Mouse (Mus musculus): Measurements from ENCODE around the gene Gatb. TPM values are rescaled to one million over a fixed set of nuclear protein-coding genes. Genes with fewer than 3 reads are reported as not detected.

Gene Gatb
- polyA plus RNA-seq, 1 experiment, result 14.9 TPM

DNA sequence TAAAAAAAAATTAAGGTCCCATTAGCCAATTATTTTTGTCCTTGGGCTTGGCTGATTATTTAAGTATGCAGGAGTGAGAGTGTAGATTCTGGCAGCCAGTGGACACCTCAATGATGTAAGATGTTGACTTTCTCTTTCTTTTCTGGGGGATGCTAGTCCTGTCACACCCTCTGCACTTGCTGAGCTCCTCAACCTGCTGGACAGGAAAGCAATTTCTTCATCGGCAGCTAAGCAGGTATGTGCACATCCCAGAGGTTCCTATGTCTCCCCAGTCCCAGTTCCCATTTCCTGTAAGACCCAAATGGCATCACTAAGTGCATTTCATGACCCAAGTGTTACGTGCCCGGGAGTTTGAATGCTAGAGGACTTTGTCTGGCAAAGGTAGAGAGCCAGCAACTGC lies 70.9 kb downstream of the Gatb start:
- TF ChIP-seq POLR2A (IDR thresholded peaks at IDR 0.05; ENCODE audit: borderline replicate concordance, insufficient read depth, low read length), result no peak
- TF ChIP-seq CTCF (IDR thresholded peaks at IDR 0.05; ENCODE audit: borderline replicate concordance, insufficient read depth, low read depth, low read length), result no peak
- Histone ChIP-seq H3K27ac (ENCODE audit: insufficient read depth, low read length) (no peak overlapping the region), H3K27me3 (ENCODE audit: control insufficient read depth, insufficient read depth, low read length) (no peaks in the 10 kb centered on the region), H3K4me1 (ENCODE audit: control insufficient read depth, insufficient read depth, low read length) (peaks cover 9% of the 10 kb centered on the region; the same call in 1 of the 2 replicates), H3K4me3 (replicated peaks; ENCODE audit: insufficient read depth, low read depth, low read length) (no peak overlapping the region)
- DNase-seq, result no peak
- WGBS, result 96% methylated on average over 3 of the region's 3 CpGs

DNA sequence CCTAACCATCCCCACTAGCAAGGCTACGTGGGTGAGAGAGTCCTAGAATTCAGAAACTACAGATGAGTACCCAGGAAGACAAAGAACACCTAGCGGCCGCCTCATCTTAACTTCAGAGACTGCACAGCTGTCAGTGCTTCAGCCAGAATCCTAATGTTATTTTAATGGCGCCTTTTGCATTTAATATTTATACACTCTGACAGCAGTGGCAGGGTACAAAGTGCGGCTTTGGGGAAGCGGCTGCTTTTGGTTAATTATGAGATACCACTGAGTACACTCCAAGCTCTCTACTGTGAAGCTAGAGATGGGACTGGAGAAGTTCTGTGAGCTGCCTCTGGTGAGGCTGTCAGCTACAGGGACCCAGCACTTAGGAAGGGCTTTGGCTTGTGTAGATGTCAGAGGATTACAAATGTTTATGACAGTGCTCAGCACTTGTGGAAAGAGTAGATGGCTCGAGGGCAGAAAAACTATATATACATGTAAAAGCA lies 71.6 kb downstream of the Gatb start:
- no peak overlapping the region for H3K27ac ChIP-seq (ENCODE audit: insufficient read depth, low read length)
- 98% methylated on average over 7 of the region's 7 CpGs for WGBS
- no peaks in the 10 kb centered on the region for H3K27me3 ChIP-seq (ENCODE audit: control insufficient read depth, insufficient read depth, low read length)
- H3K4me1 ChIP-seq (ENCODE audit: control insufficient read depth, insufficient read depth, low read length), result peaks cover 11% of the 10 kb centered on the region; the same call in 1 of the 2 replicates
- TF ChIP-seq CTCF (IDR thresholded peaks at IDR 0.05; ENCODE audit: borderline replicate concordance, insufficient read depth, low read depth, low read length) (no peak), POLR2A (IDR thresholded peaks at IDR 0.05; ENCODE audit: borderline replicate concordance, insufficient read depth, low read length) (no peak)
- DNase-seq, result no peak
- H3K4me3 ChIP-seq (replicated peaks; ENCODE audit: insufficient read depth, low read depth, low read length), result no peak overlapping the region

GRCm38 (mm10) chr3:85649176-85649575 lies 75.3 kb downstream of the Gatb start:
- Histone ChIP-seq H3K4me1 (ENCODE audit: control insufficient read depth, insufficient read depth, low read length) (peaks cover 11% of the 10 kb centered on the region; the same call in 1 of the 2 replicates), H3K27me3 (ENCODE audit: control insufficient read depth, insufficient read depth, low read length) (no peaks in the 10 kb centered on the region), H3K27ac (ENCODE audit: insufficient read depth, low read length) (0 out of 2 replicates have a peak overlapping the region, but pooled peaks have one; percentile 3), H3K4me3 (replicated peaks; ENCODE audit: insufficient read depth, low read depth, low read length) (no peak overlapping the region)
- peak; percentile 72 to 86 for DNase-seq
- peak; percentile 14; the same call in 1 of the 2 replicates for TF ChIP-seq CTCF (IDR thresholded peaks at IDR 0.05; ENCODE audit: borderline replicate concordance, insufficient read depth, low read depth, low read length)
- TF ChIP-seq POLR2A (IDR thresholded peaks at IDR 0.05; ENCODE audit: borderline replicate concordance, insufficient read depth, low read length), result no peak
- WGBS, result 16% methylated on average over 4 of the region's 4 CpGs

GRCm38 (mm10) chr3:85652727-85653665 lies 79.1 kb downstream of the Gatb start:
- no peaks in the 10 kb centered on the region for H3K27me3 ChIP-seq (ENCODE audit: control insufficient read depth, insufficient read depth, low read length)
- WGBS, result 82% methylated on average over 4 of the region's 4 CpGs

DNA sequence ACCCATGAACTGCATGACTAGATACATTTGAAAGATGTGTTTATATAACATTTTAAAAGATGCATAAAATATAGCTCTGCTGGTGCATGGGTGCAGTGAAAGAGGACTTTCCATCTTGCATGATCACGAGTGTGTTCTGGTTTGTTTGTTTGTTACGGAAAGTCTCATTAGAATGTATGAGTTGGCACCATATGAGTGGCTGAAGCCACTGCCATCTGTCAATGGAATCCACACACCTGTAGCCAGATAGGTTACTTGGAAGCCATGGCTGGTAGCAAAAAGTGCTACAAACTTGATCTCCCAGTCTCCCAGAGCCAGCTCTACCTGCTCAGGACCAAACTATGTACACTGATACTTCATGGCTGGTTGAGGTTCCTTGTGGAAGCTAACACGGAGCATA lies 81.6 kb downstream of the Gatb start:
- no peak for TF ChIP-seq POLR2A (IDR thresholded peaks at IDR 0.05; ENCODE audit: borderline replicate concordance, insufficient read depth, low read length)
- TF ChIP-seq CTCF (IDR thresholded peaks at IDR 0.05; ENCODE audit: borderline replicate concordance, insufficient read depth, low read depth, low read length), result no peak
- DNase-seq, result peak in 1 of 2 experiments; percentile 63
- Histone ChIP-seq H3K4me1 (ENCODE audit: control insufficient read depth, insufficient read depth, low read length) (peaks cover 6% of the 10 kb centered on the region), H3K4me3 (replicated peaks; ENCODE audit: insufficient read depth, low read depth, low read length) (no peak overlapping the region), H3K27ac (ENCODE audit: insufficient read depth, low read length) (no peak overlapping the region), H3K27me3 (ENCODE audit: control insufficient read depth, insufficient read depth, low read length) (no peaks in the 10 kb centered on the region)
- WGBS, result 51% methylated on average over 3 of the region's 3 CpGs

More at GRCm38 (mm10) chr3:85652727-85653665, 79.1 kb downstream of the Gatb start:
- H3K4me3 ChIP-seq (replicated peaks; ENCODE audit: insufficient read depth, low read depth, low read length), result no peak overlapping the region
- no peak overlapping the region for H3K27ac ChIP-seq (ENCODE audit: insufficient read depth, low read length)
- no peak for DNase-seq
- peaks cover 11% of the 10 kb centered on the region; the same call in 1 of the 2 replicates for H3K4me1 ChIP-seq (ENCODE audit: control insufficient read depth, insufficient read depth, low read length)
- no peak for TF ChIP-seq POLR2A (IDR thresholded peaks at IDR 0.05; ENCODE audit: borderline replicate concordance, insufficient read depth, low read length)

- H3K27ac ChIP-seq (ENCODE audit: insufficient read depth, low read length), result no peak overlapping the region
- WGBS, result 75% methylated on average over 7 of the region's 7 CpGs
- H3K4me3 ChIP-seq (replicated peaks; ENCODE audit: insufficient read depth, low read depth, low read length), result no peak overlapping the region
- H3K27me3 ChIP-seq (ENCODE audit: control insufficient read depth, insufficient read depth, low read length), result no peaks in the 10 kb centered on the region
- peak; percentile 53 to 72 for DNase-seq
- peaks cover 12% of the 10 kb centered on the region for H3K4me1 ChIP-seq (ENCODE audit: control insufficient read depth, insufficient read depth, low read length)
- TF ChIP-seq CTCF (IDR thresholded peaks at IDR 0.05; ENCODE audit: borderline replicate concordance, insufficient read depth, low read depth, low read length) (no peak), POLR2A (IDR thresholded peaks at IDR 0.05; ENCODE audit: borderline replicate concordance, insufficient read depth, low read length) (no peak)
Measured at GRCm38 (mm10) chr3:85659681-85660080, 85.8 kb downstream of the Gatb start.

GRCm38 (mm10) chr3:85661926-85662813 lies 88.3 kb downstream of the Gatb start:
- no peak overlapping the region for H3K4me3 ChIP-seq (replicated peaks; ENCODE audit: insufficient read depth, low read depth, low read length)
- no peak for DNase-seq
- H3K4me1 ChIP-seq (ENCODE audit: control insufficient read depth, insufficient read depth, low read length), result peaks cover 18% of the 10 kb centered on the region
- WGBS, result 81% methylated on average over 10 of the region's 10 CpGs
- H3K27me3 ChIP-seq (ENCODE audit: control insufficient read depth, insufficient read depth, low read length), result no peaks in the 10 kb centered on the region
- TF ChIP-seq POLR2A (IDR thresholded peaks at IDR 0.05; ENCODE audit: borderline replicate concordance, insufficient read depth, low read length) (no peak), CTCF (IDR thresholded peaks at IDR 0.05; ENCODE audit: borderline replicate concordance, insufficient read depth, low read depth, low read length) (no peak)
- H3K27ac ChIP-seq (ENCODE audit: insufficient read depth, low read length), result no peak overlapping the region

Data from cerebellum, adult 2 months (tissue).